Mouse (Mus musculus) olfactory bulb, adult 2 months (tissue): ENCODE measurements around the gene Zmiz1. TPM values are rescaled to one million over a fixed set of nuclear protein-coding genes. Genes with fewer than 3 reads are reported as not detected.

Experiments
- H3K27ac ChIP-seq: fragments of 200-500 bp; 2 replicates; pipeline ENCODE4 v1.5.1; 2012; ENCODE audit warnings: low read depth, low read length; ENCODE audit not compliant: insufficient read depth
- H3K4me1 ChIP-seq: fragments of 200-500 bp; 2 replicates; pipeline ENCODE4 v1.6.1; 2012; ENCODE audit warnings: low read length; ENCODE audit not compliant: control insufficient read depth, insufficient read depth
- H3K4me3 ChIP-seq: fragments of 200-500 bp; 2 replicates; pipeline ENCODE4 v1.5.1; 2012; ENCODE audit warnings: mild to moderate bottlenecking, low read depth, low read length, moderate library complexity; ENCODE audit not compliant: insufficient read depth
- CTCF ChIP-seq: fragments of 200-500 bp; IDR thresholded peaks from 2 replicates; pipeline ENCODE4 v1.5.1; 2012; ENCODE audit warnings: low read depth, mild to moderate bottlenecking, low read length, moderate library complexity; ENCODE audit not compliant: insufficient read depth
- POLR2A ChIP-seq: fragments of 200-500 bp; IDR thresholded peaks from 2 replicates; pipeline ENCODE4 v1.6.1; 2012; ENCODE audit warnings: mild to moderate bottlenecking, low read depth, low read length, moderate library complexity; ENCODE audit not compliant: insufficient read depth
- WGBS: fragments of 180-500 bp; shearing (Covaris S2); methylation state at CpG from one replicate; pipeline ENCODE4 v1.1.7; 2018; 5-methylcytosine and 5-hydroxymethylcytosine counted together
- polyA plus RNA-seq: library from polyadenylated mRNA; stranded (reverse); fragments of >200 nt; gene quantifications from 2 replicates; pipeline ENCODE4 v1.2.4, GENCODE M21; 2012; ENCODE audit warnings: low replicate concordance; ENCODE audit not compliant: missing spikeins, insufficient read depth, insufficient read length

Gene Zmiz1
- polyA plus RNA-seq, 1 experiment, result not detected

DNA sequence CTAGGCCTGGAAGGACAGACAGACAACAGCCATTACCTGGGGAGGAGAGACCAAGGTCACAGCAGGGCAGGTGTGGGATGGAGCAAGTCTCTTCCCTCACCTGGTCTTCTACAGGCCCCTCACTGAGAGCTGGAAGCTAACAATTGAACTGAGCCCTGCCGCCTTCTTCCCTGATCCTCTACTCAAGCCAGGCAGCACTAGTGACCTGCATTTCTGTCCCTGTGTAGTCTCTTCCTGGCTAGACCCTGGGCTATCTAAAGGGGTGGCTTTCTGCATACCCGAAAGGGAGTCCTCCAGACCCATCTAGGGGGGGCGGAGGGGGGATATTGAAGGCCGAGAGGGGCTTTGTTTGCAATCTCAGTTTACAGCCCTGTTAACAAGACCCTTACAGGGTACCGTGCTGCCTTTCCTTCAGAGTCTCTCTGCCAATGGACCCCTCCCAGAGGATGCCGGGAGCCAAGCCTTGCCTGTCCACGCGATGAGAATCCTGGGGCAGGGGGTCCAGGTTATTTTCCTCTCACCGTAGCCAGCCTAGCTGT is 152.2 kb downstream of the Zmiz1 start:
- no peak overlapping the region for H3K27ac ChIP-seq
- H3K4me3 ChIP-seq, result no peak overlapping the region
- WGBS, result 51% methylated on average over 9 of the region's 9 CpGs
- TF ChIP-seq CTCF, result no peak
- TF ChIP-seq POLR2A, result no peak
- peaks cover 50% of the 10 kb centered on the region for H3K4me1 ChIP-seq

DNA sequence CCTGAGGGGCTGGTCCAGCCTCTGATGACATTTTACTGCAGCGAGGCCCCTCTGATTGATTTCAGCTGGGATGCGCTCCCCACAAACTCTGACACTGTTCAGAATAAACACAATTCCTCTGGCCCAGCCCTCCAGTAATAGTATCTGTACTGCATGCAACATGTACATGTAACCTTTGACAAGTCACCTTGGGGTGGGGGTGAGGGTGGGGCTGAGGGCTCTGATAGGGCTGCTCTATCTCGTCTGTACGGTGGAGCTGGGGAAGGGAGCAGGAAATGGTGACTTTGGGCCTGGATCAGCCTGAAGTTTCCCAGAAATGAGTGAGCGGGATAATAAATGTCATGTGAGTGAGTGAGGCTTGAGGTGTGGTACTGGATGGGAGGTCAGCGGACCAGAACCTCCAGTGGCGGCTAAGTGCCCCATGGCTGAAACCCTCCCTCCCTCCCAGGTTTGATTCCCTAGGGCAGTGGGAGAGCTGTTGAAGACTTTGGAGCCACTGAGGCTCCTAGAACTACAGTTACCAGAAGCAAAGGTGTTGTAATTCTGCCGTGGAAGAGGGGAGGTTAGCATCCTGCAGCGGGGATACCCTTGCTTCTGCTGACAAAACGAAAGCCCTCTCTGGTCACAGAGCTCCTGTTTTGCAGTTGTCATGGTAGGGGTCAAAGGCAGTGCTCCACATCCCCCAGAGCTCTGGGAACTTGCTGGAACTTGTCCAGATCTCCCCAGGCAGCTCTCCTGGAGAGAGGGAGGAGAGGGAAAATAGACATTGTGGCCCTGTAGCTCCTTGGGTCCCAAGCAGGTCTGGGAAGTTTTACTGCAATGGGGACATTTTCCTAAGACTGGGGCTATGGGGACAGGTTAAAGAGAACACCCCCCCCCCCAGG is 153.1 kb downstream of the Zmiz1 start:
- peaks cover 44% of the 10 kb centered on the region for H3K4me1 ChIP-seq
- WGBS, result 75% methylated on average over 10 of the region's 10 CpGs
- no peak for TF ChIP-seq CTCF
- no peak for TF ChIP-seq POLR2A
- no peak overlapping the region for H3K27ac ChIP-seq
- no peak overlapping the region for H3K4me3 ChIP-seq

DNA sequence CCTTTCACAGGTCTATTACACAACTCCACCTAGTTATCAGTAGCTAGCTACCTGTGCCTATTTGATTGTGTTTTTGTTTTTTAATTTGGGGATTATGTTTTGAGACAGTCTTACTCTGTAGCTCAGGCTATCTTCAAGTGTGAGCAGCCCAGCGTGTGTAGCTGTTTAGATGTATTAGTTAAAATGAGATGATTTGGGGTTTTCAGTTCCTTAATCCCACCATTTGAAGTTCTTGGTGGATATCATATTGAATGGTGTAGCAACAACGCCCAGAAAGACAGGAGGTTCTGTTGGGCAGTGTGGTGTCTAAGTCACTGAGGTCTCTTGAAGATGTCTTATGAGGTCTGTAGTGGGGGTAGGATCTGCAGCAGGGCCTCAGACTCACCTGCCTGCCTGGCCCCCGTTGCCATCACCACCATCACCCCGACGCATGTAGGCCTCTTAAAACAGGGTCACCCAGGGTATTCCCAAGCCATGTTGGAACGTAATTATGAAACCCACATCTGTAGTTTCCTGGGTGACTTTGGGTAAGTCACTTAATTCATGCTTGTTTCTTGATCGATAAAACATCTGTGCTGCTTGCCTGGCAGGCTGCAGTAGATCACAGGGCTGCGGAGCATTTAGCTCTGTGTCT is 155.1 kb downstream of the Zmiz1 start:
- TF ChIP-seq CTCF, result no peak
- TF ChIP-seq POLR2A, result no peak
- WGBS, result 72% methylated on average over 8 of the region's 8 CpGs
- H3K27ac ChIP-seq, result no peak overlapping the region
- H3K4me1 ChIP-seq, result peaks cover 46% of the 10 kb centered on the region
- H3K4me3 ChIP-seq, result no peak overlapping the region

DNA sequence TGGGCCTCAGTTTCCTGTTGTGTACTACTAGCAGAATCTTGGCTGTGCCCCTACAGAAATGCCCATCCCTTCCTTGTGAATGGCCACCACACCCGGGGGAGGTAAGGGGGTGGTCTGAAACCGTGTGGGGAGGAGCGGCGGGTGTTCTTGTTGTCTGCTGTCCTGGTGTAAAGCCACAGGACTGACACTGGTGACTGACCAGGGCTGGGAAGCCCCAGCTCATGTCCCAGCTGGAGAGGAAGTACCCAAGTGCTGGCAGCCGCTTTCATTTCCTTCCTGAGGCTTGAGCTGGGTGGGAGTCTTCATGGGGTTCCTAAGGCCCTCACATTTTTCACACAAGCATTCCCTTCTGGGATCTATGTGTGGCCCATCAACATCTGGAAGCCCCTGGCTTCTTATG is 155.7 kb downstream of the Zmiz1 start:
- TF ChIP-seq CTCF (no peak), POLR2A (no peak)
- Histone ChIP-seq H3K4me3 (no peak overlapping the region), H3K4me1 (peaks cover 49% of the 10 kb centered on the region), H3K27ac (no peak overlapping the region)
- 66% methylated on average over 5 of the region's 5 CpGs for WGBS

DNA sequence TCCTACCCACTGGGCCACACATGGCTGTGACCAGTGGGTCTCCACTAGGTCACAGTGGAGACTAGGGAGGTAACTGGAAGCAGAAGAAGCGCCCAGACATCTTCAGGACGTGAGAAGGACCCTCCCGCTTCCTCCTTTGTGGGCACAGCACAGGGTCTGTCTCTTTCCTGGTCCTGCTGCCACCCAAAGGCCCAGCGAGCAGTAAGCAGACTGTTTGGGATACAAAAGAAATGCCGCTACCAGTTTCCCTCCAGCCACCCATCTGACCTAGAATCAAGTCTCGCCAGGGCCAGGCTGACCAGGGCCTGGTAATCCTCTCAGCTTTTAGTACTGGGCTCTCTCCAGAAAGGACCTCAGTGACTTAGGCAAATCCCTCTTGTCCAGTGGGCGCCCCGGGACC is 156.6 kb downstream of the Zmiz1 start:
- Histone ChIP-seq H3K27ac (no peak overlapping the region), H3K4me1 (peaks cover 48% of the 10 kb centered on the region)
- TF ChIP-seq CTCF (no peak), POLR2A (no peak)

DNA sequence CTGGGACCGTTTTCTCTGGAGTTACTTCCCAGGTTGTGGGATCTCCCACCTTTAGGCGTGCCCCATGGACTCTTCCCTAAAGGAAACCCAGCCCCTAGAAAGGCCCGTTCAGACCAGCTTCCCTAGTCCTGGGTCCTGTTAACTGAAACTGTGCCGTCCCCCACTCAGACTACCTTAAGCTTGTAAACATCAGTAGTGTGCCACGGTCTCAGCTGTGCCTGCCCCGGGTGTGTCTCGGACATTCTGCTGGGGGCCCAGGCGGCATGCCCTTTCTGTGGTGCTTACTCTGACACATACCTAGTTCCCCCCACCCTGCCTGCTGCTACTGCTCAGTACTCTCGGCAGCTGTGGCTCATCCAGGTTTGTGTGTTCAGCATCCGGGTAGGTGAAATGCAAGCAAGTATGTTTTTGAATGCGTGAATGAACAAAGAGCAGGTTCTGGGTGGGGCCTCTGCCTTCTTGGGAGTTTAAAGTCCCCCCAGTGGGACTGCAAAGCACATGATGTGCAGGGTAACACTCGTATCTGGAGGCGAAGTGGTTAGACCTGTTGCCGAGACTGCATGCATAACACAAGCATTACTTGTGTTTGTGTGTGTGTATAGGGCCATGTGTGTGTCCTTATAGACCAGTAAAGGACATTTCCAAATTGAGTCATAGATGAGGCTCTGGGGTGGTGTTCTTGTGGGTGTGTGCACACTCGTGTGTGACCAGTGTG is 157.2 kb downstream of the Zmiz1 start:
- TF ChIP-seq POLR2A (no peak), CTCF (no peak)
- Histone ChIP-seq H3K27ac (no peak overlapping the region), H3K4me1 (peaks cover 43% of the 10 kb centered on the region)

More for the DNA sequence above, 156.6 kb downstream of the Zmiz1 start:
- no peak overlapping the region for H3K4me3 ChIP-seq
- 84% methylated on average over 8 of the region's 8 CpGs for WGBS

DNA sequence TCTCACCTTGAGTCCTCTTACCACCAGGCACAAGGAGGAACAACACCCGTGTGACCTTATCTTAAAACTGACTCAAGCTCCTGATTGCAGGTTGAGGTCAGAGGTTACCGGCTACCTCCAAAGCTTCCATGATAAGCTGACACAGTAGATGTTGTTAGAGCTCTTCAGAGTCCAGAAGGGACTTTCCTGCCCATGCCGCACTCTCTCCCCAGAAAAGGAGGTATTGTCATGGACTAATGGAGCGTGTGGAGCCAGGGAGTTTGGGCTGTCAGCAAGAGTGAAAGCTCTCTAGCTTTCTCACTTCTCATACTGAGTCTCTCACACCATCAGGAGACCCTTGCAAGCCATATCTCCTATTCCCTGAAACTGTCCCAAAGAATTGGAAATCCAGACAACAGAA is 158.3 kb downstream of the Zmiz1 start:
- H3K4me1 ChIP-seq, result peaks cover 42% of the 10 kb centered on the region
- 73% methylated on average over 4 of the region's 4 CpGs for WGBS

More for the DNA sequence above, 157.2 kb downstream of the Zmiz1 start:
- WGBS, result 82% methylated on average over 15 of the region's 15 CpGs
- no peak overlapping the region for H3K4me3 ChIP-seq

DNA sequence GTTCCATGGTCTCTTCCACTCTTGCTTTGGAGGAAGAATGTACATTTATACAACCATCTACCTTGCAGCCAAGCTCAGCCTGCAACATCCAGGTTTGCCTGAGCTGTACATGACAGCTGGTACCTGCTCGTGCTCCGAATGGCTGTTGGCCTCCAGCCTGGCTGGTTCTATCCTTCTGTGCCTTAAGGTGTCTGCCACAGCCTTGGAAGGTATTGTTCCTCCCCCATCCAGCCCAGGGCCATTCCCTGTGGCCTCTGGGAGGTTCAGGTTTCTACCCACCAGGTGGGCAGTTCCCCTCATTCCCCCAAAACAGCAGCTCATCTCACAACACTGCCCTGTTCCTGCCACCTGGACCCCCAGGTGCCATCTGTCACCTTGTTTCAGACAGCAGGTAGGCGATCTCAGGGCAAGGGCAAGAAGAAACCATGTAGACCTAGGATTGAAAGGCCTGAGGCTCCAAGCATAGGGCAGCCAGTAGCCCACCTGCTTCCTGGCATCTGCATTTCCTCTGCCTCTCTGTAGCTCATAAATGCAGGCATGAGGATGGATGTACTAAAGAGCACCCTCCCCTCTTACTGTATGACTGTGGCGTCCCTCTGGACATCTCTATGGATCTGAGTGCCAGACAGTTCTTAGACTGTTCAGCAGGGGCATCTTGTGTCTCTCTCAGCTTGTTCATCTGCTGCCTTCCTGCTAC is 160.2 kb downstream of the Zmiz1 start:
- WGBS, result 72% methylated on average over 4 of the region's 4 CpGs

More for the DNA sequence above, 158.3 kb downstream of the Zmiz1 start:
- no peak for TF ChIP-seq CTCF
- no peak for TF ChIP-seq POLR2A
- Histone ChIP-seq H3K4me3 (no peak overlapping the region), H3K27ac (no peak overlapping the region)

DNA sequence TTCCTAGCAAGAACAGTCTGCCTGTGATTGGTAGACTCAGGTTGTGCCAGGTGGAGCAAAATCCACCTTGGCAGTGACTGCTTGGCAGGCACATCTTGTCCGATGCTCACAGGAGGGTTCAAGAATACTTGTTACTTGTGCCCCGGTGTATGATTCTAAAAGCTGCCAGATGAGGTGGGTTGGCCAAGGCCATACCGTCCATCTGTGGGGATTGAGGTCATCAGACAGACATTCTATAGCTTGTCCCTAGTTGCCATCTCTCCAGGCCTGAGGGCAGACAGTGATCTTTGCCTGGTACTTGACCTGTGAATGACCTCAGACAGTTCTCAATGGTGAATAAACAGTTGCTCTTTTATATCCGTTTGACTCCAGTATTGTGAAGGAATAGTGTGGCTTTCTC is 161.8 kb downstream of the Zmiz1 start:
- H3K4me1 ChIP-seq, result peaks cover 45% of the 10 kb centered on the region
- TF ChIP-seq CTCF (no peak), POLR2A (no peak)
- no peak overlapping the region for H3K4me3 ChIP-seq
- no peak overlapping the region for H3K27ac ChIP-seq
- WGBS, result 72% methylated on average over 4 of the region's 4 CpGs

More for the DNA sequence above, 160.2 kb downstream of the Zmiz1 start:
- TF ChIP-seq POLR2A (no peak), CTCF (no peak)
- Histone ChIP-seq H3K4me1 (peaks cover 50% of the 10 kb centered on the region), H3K4me3 (no peak overlapping the region), H3K27ac (no peak overlapping the region)
